Mouse (Mus musculus) MEL (cell line): ENCODE results near the gene Grik4.

ENCODE experiments used
- CTCF ChIP-seq, 3 experiments: IDR thresholded peaks in 2 of 3; conservative IDR thresholded peaks in 1 of 3; 2 replicates each; pipeline ENCODE4 v1.5.1; 2011 to 2012; ENCODE audit warnings: low read length in 3 of 3, low read depth in 2 of 3, mild to moderate bottlenecking in 2 of 3, improper control_type of control experiment in 1 of 3, inconsistent platforms in 1 of 3, mixed read lengths in 1 of 3, moderate library complexity in 1 of 3; ENCODE audit not compliant: control insufficient read depth in 1 of 3, insufficient read depth in 1 of 3, poor library complexity in 1 of 3, severe bottlenecking in 1 of 3
- E2F4 ChIP-seq: IDR thresholded peaks from 2 replicates; pipeline ENCODE4 v1.6.1; 2011; ENCODE audit warnings: low read depth, low read length, improper control_type of control experiment, borderline replicate concordance
- EP300 ChIP-seq, 2 experiments: IDR thresholded peaks; 2 replicates each; pipeline ENCODE4 v1.6.1; 2011; ENCODE audit warnings: improper control_type of control experiment in 2 of 2, low read length in 2 of 2, low read depth in 1 of 2, mild to moderate bottlenecking in 1 of 2
- ETS1 ChIP-seq: IDR thresholded peaks from 2 replicates; pipeline ENCODE4 v1.6.1; 2012; ENCODE audit warnings: low read depth, mild to moderate bottlenecking, inconsistent platforms, low read length, improper control_type of control experiment, moderate library complexity
- HCFC1 ChIP-seq: IDR thresholded peaks from 2 replicates; pipeline ENCODE4 v1.6.1; 2012; ENCODE audit warnings: low read depth, mild to moderate bottlenecking, inconsistent platforms, low read length, improper control_type of control experiment, moderate library complexity
- KAT2A ChIP-seq: conservative IDR thresholded peaks from 2 replicates; pipeline ENCODE4 v1.6.1; 2012; ENCODE audit warnings: low read depth, low read length, improper control_type of control experiment, inconsistent platforms
- MAFK ChIP-seq: IDR thresholded peaks from 2 replicates; pipeline ENCODE4 v1.6.1; 2011; ENCODE audit warnings: low read depth, mild to moderate bottlenecking, low read length, improper control_type of control experiment, borderline replicate concordance
- MAX ChIP-seq: IDR thresholded peaks from 2 replicates; pipeline ENCODE4 v1.6.1; 2011; ENCODE audit warnings: low read length, improper control_type of control experiment
- NELFE ChIP-seq: IDR thresholded peaks from 2 replicates; pipeline ENCODE4 v1.6.1; 2011; ENCODE audit warnings: low read depth, low read length, improper control_type of control experiment
- POLR2A ChIP-seq, 2 experiments: IDR thresholded peaks; 2 replicates each; pipeline ENCODE4 v1.6.1; 2011 to 2012; ENCODE audit warnings: low read length in 2 of 2, mild to moderate bottlenecking in 2 of 2, control low read depth in 1 of 2, improper control_type of control experiment in 1 of 2, low read depth in 1 of 2, moderate library complexity in 1 of 2; ENCODE audit not compliant: control insufficient read depth in 1 of 2, insufficient read depth in 1 of 2, poor library complexity in 1 of 2
- RAD21 ChIP-seq: IDR thresholded peaks from 2 replicates; pipeline ENCODE4 v1.6.1; 2011; ENCODE audit warnings: mild to moderate bottlenecking, low read depth, low read length, improper control_type of control experiment
- USF1 ChIP-seq: IDR thresholded peaks from 2 replicates; pipeline ENCODE4 v1.6.1; 2014; ENCODE audit warnings: low read depth, mild to moderate bottlenecking, inconsistent platforms, low read length, improper control_type of control experiment, moderate library complexity
- USF2 ChIP-seq, 2 experiments: IDR thresholded peaks; 2 replicates each; pipeline ENCODE4 v1.6.1; 2011 to 2012; ENCODE audit warnings: improper control_type of control experiment in 2 of 2, low read length in 2 of 2, borderline replicate concordance in 1 of 2, inconsistent platforms in 1 of 2, low read depth in 1 of 2, mild to moderate bottlenecking in 1 of 2; ENCODE audit not compliant: insufficient read depth in 1 of 2
- ZC3H11A ChIP-seq: IDR thresholded peaks from 2 replicates; pipeline ENCODE4 v1.6.1; 2012; ENCODE audit warnings: low read depth, mild to moderate bottlenecking, inconsistent platforms, low read length, improper control_type of control experiment

DNA sequence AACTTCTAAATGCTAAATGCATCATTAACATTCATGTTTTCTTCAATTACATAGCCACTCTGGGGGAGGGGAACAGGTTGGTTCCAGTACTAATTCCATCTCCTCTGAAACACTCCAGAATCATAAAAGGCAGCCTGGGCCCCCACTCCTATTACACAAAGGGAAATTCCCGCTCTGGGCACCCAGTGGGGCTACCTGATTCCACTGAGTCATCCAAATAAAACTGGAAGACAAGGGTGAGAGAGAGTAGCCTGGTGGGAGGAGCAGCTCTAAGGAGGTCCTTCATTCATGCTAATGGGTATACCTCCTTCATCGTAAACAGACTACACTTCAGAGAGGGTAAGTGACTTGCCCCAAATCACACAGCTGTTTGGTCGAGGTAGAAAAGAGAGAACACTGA is 85.7 kb downstream of the Grik4 start:
- TF ChIP-seq MAX: no peak
- TF ChIP-seq KAT2A: no peak
- no peak for TF ChIP-seq ZC3H11A
- TF ChIP-seq EP300 (IDR thresholded peaks at IDR 0.05; ENCODE audit: low read depth in 1 of 2, low read length in 2 of 2): no peak
- no peak for TF ChIP-seq CTCF (IDR thresholded peaks at IDR 0.05 in 2 of 3, conservative IDR thresholded peaks at IDR 0.05 in 1 of 3; ENCODE audit: control insufficient read depth in 1 of 3, insufficient read depth in 1 of 3, low read depth in 2 of 3, low read length in 3 of 3, poor library complexity in 1 of 3, severe bottlenecking in 1 of 3)
- no peak for TF ChIP-seq MAFK
- no peak for TF ChIP-seq POLR2A (IDR thresholded peaks at IDR 0.05; ENCODE audit: control insufficient read depth in 1 of 2, insufficient read depth in 1 of 2, low read depth in 1 of 2, low read length in 2 of 2, poor library complexity in 1 of 2)
- no peak for TF ChIP-seq RAD21
- no peak for TF ChIP-seq NELFE
- no peak for TF ChIP-seq USF2 (IDR thresholded peaks at IDR 0.05; ENCODE audit: borderline replicate concordance in 1 of 2, insufficient read depth in 1 of 2, low read depth in 1 of 2, low read length in 2 of 2)
- TF ChIP-seq HCFC1: no peak
- no peak for TF ChIP-seq E2F4
- TF ChIP-seq USF1: no peak
- no peak for TF ChIP-seq ETS1
